Mouse (Mus musculus) thymus, postnatal 10 days (tissue): ENCODE measurements around the gene Fat1.

Experiments
- DNase-seq, 2 experiments: peaks; one replicate each; pipeline ENCODE4 v3.0.0; 2021; ENCODE audit warnings: low spot score in 2 of 2

The Fat1 gene

GRCm38 (mm10) chr8:44961492-44961891 lies 26.2 kb downstream of the Fat1 start:
- no peak for DNase-seq

- no peak for DNase-seq
Observed at GRCm38 (mm10) chr8:44962572-44963231, 27.5 kb downstream of the Fat1 start.

GRCm38 (mm10) chr8:44967521-44968039 lies 32.3 kb downstream of the Fat1 start:
- DNase-seq: no peak

GRCm38 (mm10) chr8:44970093-44970492 lies 34.8 kb downstream of the Fat1 start:
- no peak for DNase-seq

- DNase-seq: no peak
Observed at GRCm38 (mm10) chr8:44971346-44971745, 36.1 kb downstream of the Fat1 start.

- DNase-seq: no peak
Observed at GRCm38 (mm10) chr8:44971964-44972363, 36.7 kb downstream of the Fat1 start.

- no peak for DNase-seq
Observed at GRCm38 (mm10) chr8:44975113-44975512, 39.9 kb downstream of the Fat1 start.

GRCm38 (mm10) chr8:44975654-44976053 lies 40.4 kb downstream of the Fat1 start:
- no peak for DNase-seq

DNA sequence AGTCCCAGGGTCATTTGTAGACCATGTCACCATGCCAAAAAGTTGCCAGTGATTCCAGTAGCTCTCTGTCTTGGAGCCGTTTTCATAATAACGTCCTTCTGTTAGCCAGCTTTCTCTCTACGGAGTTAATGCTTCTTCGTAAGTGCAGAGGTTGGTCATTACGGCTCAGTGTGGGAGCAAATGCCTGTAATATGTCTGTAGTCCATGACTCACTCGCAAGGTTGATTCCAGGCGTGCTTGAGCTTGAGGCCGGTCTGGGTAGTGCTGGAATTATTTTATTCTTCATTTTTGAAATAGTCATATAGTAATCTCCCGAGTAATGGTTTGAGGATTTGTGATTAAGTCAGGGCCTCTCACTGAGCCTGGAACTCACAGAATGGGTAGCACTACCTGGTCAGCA lies 43.4 kb downstream of the Fat1 start:
- DNase-seq: no peak

GRCm38 (mm10) chr8:44979245-44979644 lies 44.0 kb downstream of the Fat1 start:
- no peak for DNase-seq

- DNase-seq: no peak
Observed at GRCm38 (mm10) chr8:44980030-44980429, 44.8 kb downstream of the Fat1 start.

- no peak for DNase-seq
Observed at GRCm38 (mm10) chr8:44985326-44986288, 50.4 kb downstream of the Fat1 start.

DNA sequence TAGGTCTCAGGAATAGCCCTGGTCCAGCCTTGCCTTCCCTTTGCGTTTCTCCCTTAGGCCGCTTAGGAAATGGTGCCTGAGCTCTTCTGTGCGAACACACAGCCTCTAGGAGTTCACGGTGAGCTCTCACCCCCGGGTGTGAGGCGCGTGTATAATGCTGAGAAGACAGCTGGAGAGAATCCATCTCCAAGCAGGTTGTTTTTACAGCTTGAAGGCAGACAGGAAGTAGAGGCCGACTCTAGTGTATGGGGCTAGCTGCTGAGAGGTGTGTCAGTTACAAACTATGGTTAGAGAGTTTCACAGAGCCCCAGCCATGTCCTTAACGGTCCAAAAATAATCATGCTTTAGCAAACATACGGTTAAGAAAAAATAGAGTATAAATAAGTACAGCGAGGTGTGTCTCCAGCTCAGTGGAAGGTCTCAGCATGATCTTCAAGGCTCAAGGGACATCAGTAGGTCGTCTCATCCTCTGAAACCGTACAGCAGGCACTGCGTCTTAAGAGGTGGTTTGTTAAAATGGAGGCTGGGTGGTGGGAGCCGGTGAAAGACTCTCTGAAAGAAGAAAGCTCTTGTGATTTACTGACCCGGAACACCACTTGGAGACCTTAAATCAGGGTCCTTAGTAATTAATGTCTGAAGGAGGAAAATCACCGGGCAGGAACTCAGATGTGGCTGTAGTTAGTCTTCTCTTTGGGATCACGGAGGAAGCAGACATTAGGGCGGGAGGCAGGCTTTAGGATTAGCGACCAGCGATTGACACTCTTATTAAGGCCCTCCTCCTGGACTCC lies 56.6 kb downstream of the Fat1 start:
- DNase-seq: no peak

- no peak for DNase-seq
Observed at GRCm38 (mm10) chr8:44992664-44993063, 57.4 kb downstream of the Fat1 start.

GRCm38 (mm10) chr8:44993376-44993775 lies 58.1 kb downstream of the Fat1 start:
- no peak for DNase-seq

- DNase-seq: no peak
Observed at GRCm38 (mm10) chr8:44996493-44996892, 61.2 kb downstream of the Fat1 start.

- DNase-seq: no peak
Observed at GRCm38 (mm10) chr8:44997321-44997720, 62.1 kb downstream of the Fat1 start.

- no peak for DNase-seq
Observed at GRCm38 (mm10) chr8:44997829-44998228, 62.6 kb downstream of the Fat1 start.

GRCm38 (mm10) chr8:44998275-44998674 lies 63.0 kb downstream of the Fat1 start:
- no peak for DNase-seq

- DNase-seq: no peak
Observed at GRCm38 (mm10) chr8:44998681-44999277, 63.5 kb downstream of the Fat1 start.

GRCm38 (mm10) chr8:45001577-45002197 lies 66.4 kb downstream of the Fat1 start:
- DNase-seq: no peak
